Mouse (Mus musculus): ENCODE measurements around the gene Ptchd4. TPM values are rescaled to one million over a fixed set of nuclear protein-coding genes. Genes with fewer than 3 reads are reported as not detected.

The Ptchd4 gene
- polyA plus RNA-seq, 1 experiment from 2014 or later, result not detected

DNA sequence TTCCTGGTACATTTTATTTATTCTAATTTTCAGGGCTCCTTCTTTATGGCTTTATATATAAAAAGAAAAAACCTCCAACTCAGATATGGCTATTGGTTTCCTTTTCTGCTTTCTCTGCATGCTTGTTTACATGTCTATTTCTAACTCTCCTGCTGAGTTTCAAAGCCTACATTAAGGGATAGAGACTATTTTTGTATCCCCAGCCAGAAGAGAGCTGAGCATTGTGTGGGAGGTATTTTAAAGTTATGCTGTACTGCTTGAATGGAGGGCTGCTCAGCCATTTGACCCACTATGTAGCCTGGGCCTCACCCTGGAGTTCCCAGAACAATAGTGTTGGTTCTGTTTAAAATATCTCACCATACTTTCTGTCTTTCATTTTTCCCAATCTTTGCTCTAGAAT, 77.3 kb downstream of the Ptchd4 start:
- H3K4me3 ChIP-seq (ENCODE audit: low read depth, low read length), result no peak overlapping the region
- H3K27ac ChIP-seq (ENCODE audit: low read depth), result no peak overlapping the region
- ATAC-seq (no peak), DNase-seq (no peak)
- H3K9ac ChIP-seq (replicated peaks), result no peak overlapping the region
- H3K36me3 ChIP-seq (replicated peaks; ENCODE audit: insufficient read depth, low read length), result no peaks in the 10 kb centered on the region
- H3K27me3 ChIP-seq (ENCODE audit: insufficient read depth, low read length), result no peaks in the 10 kb centered on the region
- no peak overlapping the region for H3K4me2 ChIP-seq (ENCODE audit: low read depth, low read length)
- H3K4me1 ChIP-seq (ENCODE audit: insufficient read depth), result no peaks in the 10 kb centered on the region
- no peak for TF ChIP-seq EP300 (IDR thresholded peaks at IDR 0.05; ENCODE audit: low read depth)
- no peak for TF ChIP-seq CTCF (IDR thresholded peaks at IDR 0.05; ENCODE audit: low read depth)
- H3K9me3 ChIP-seq (ENCODE audit: low read length), result peaks cover 2% of the 10 kb centered on the region; the same call in 1 of the 2 replicates

DNA sequence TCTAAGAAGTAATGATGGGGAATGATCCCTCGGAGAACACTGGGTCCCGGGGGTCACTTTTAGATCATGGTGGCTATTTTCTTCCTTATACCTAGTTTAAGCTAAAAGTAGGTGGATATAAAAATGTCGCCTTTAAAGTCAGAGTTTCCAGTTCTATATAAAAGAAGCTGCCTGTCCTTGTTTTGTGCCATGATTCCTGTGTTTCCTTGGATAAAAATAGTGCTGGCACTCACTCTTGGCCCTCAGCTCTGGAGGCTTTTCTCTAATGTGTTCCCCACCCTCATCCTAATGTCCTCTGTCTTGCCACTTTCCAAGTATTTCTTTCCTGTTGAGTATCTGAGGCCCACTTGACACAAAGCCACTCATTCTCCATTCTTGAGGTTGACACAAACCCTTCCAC, 79.6 kb downstream of the Ptchd4 start:
- H3K4me2 ChIP-seq (ENCODE audit: low read depth, low read length), result no peak overlapping the region
- H3K9ac ChIP-seq (replicated peaks), result no peak overlapping the region
- TF ChIP-seq CTCF (IDR thresholded peaks at IDR 0.05; ENCODE audit: low read depth) (no peak), EP300 (IDR thresholded peaks at IDR 0.05; ENCODE audit: low read depth) (no peak)
- ATAC-seq, result no peak
- H3K36me3 ChIP-seq (replicated peaks; ENCODE audit: insufficient read depth, low read length), result no peaks in the 10 kb centered on the region
- no peak for DNase-seq
- no peaks in the 10 kb centered on the region for H3K9me3 ChIP-seq (ENCODE audit: low read length)
- no peak overlapping the region for H3K4me3 ChIP-seq (ENCODE audit: low read depth, low read length)
- H3K4me1 ChIP-seq (ENCODE audit: insufficient read depth), result no peaks in the 10 kb centered on the region
- 78% methylated on average over 3 of the region's 3 CpGs for WGBS (ENCODE audit: insufficient replicate concordance)
- H3K27me3 ChIP-seq (ENCODE audit: insufficient read depth, low read length), result no peaks in the 10 kb centered on the region
- H3K27ac ChIP-seq (ENCODE audit: low read depth), result no peak overlapping the region

DNA sequence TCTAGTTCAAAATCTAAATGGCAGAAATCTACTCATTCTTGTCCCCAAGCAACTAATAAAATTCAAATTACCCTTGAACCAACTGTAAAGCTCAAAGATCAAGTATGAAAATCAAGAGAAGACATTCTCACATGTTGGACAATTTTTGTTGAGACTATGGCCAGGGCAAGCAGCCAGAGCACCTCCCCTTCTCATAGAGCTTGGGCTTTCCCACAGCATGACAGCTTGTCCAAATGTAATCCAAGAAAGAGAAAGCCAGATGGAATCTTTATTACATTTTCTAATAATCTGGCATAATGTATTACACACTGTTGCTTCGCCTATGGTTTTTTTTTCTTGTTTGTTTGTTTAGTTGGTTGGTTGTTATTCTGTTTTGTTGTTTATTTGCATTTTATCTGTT, 102.7 kb downstream of the Ptchd4 start:
- H3K4me1 ChIP-seq (ENCODE audit: insufficient read depth), result no peaks in the 10 kb centered on the region
- TF ChIP-seq CTCF (IDR thresholded peaks at IDR 0.05; ENCODE audit: low read depth) (no peak), EP300 (IDR thresholded peaks at IDR 0.05; ENCODE audit: low read depth) (no peak)
- H3K27me3 ChIP-seq (ENCODE audit: insufficient read depth, low read length), result no peaks in the 10 kb centered on the region
- 78% methylated on average over 1 of the region's 1 CpGs for WGBS (ENCODE audit: insufficient replicate concordance)
- H3K9ac ChIP-seq (replicated peaks), result no peak overlapping the region
- no peak overlapping the region for H3K4me2 ChIP-seq (ENCODE audit: low read depth, low read length)
- H3K4me3 ChIP-seq (ENCODE audit: low read depth, low read length), result no peak overlapping the region
- no peaks in the 10 kb centered on the region for H3K36me3 ChIP-seq (replicated peaks; ENCODE audit: insufficient read depth, low read length)
- no peak for ATAC-seq
- no peak overlapping the region for H3K27ac ChIP-seq (ENCODE audit: low read depth)
- DNase-seq, result no peak
- H3K9me3 ChIP-seq (ENCODE audit: low read length), result no peaks in the 10 kb centered on the region

DNA sequence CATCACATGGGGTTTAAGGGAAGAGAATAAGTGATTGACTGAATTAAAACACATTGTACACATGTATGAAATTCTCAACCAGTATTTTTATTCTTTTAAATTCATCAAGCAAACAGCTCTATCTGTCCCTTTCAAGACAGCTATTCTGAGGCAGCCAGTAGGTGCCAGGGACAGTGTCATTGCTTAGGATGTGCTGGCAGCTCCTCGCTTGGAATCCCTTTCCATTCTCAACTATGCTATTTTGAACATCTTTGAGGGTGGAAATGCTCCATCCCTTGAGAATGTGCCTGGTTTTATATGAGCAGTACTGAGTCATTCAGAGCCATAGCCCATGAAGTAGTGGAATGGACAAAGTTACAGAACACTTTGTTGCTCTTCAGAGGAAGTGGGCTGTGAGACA, 112.2 kb downstream of the Ptchd4 start:
- H3K27ac ChIP-seq (ENCODE audit: low read depth), result no peak overlapping the region
- ATAC-seq (no peak), DNase-seq (no peak)
- H3K9me3 ChIP-seq (ENCODE audit: low read length), result no peaks in the 10 kb centered on the region
- WGBS (ENCODE audit: insufficient replicate concordance), result 77% methylated on average over 1 of the region's 1 CpGs
- H3K4me1 ChIP-seq (ENCODE audit: insufficient read depth), result no peaks in the 10 kb centered on the region
- no peaks in the 10 kb centered on the region for H3K36me3 ChIP-seq (replicated peaks; ENCODE audit: insufficient read depth, low read length)
- H3K4me2 ChIP-seq (ENCODE audit: low read depth, low read length), result no peak overlapping the region
- no peak overlapping the region for H3K4me3 ChIP-seq (ENCODE audit: low read depth, low read length)
- no peak overlapping the region for H3K9ac ChIP-seq (replicated peaks)
- TF ChIP-seq EP300 (IDR thresholded peaks at IDR 0.05; ENCODE audit: low read depth), result no peak
- no peak for TF ChIP-seq CTCF (IDR thresholded peaks at IDR 0.05; ENCODE audit: low read depth)
- H3K27me3 ChIP-seq (ENCODE audit: insufficient read depth, low read length), result no peaks in the 10 kb centered on the region

DNA sequence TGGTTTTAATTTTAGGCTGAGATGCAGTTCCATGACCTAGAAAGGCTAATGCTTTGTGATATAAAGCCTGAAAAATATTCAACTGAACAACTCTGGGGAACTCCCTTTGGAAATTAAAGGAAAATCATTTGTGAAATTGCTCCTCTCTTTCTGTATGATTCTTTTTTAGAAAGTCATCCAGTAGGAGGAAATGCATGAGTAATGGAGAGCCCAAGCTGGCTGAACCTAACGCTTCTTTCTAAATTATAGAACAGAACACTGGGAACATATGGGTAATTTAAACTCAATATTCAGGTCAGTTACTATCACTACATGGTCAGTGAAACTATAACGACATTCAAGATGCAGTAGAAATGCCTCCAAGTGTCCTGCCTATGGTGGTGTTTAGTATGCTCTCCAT, 114.6 kb downstream of the Ptchd4 start:
- Histone ChIP-seq H3K9me3 (ENCODE audit: low read length) (no peaks in the 10 kb centered on the region), H3K4me1 (ENCODE audit: insufficient read depth) (no peaks in the 10 kb centered on the region), H3K27ac (ENCODE audit: low read depth) (no peak overlapping the region), H3K9ac (replicated peaks) (no peak overlapping the region), H3K4me2 (ENCODE audit: low read depth, low read length) (no peak overlapping the region), H3K27me3 (ENCODE audit: insufficient read depth, low read length) (no peaks in the 10 kb centered on the region), H3K36me3 (replicated peaks; ENCODE audit: insufficient read depth, low read length) (no peaks in the 10 kb centered on the region), H3K4me3 (ENCODE audit: low read depth, low read length) (no peak overlapping the region)
- DNase-seq, result no peak
- 73% methylated on average over 2 of the region's 2 CpGs for WGBS (ENCODE audit: insufficient replicate concordance)
- TF ChIP-seq EP300 (IDR thresholded peaks at IDR 0.05; ENCODE audit: low read depth) (no peak), CTCF (IDR thresholded peaks at IDR 0.05; ENCODE audit: low read depth) (no peak)
- ATAC-seq, result no peak

DNA sequence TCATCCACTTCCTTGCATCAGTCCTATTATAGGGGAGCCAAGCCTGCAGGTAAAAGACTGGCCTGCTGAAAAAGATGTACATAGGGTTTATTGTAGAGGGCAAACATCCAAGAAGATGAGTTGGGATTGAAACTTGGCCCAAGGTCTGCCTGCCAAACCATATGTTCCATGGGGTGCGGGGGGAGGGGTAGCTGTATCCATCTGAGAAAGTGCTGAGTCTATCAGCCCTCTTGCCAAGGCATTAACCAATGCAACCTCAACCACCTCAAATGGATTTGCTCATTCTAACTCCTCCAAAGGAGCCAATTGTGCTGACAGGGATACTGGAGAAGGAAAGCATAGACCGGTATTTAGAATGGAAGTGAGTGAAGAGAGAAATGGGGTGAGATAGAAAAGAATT, 136.5 kb downstream of the Ptchd4 start:
- Histone ChIP-seq H3K4me1 (ENCODE audit: insufficient read depth) (no peaks in the 10 kb centered on the region), H3K27ac (ENCODE audit: low read depth) (no peak overlapping the region), H3K27me3 (ENCODE audit: insufficient read depth, low read length) (no peaks in the 10 kb centered on the region), H3K9me3 (ENCODE audit: low read length) (0 out of 2 replicates have a peak, but pooled peaks cover 1% of the 10 kb centered on the region), H3K4me3 (ENCODE audit: low read depth, low read length) (no peak overlapping the region), H3K9ac (replicated peaks) (no peak overlapping the region), H3K4me2 (ENCODE audit: low read depth, low read length) (no peak overlapping the region), H3K36me3 (replicated peaks; ENCODE audit: insufficient read depth, low read length) (no peaks in the 10 kb centered on the region)
- TF ChIP-seq EP300 (IDR thresholded peaks at IDR 0.05; ENCODE audit: low read depth) (no peak), CTCF (IDR thresholded peaks at IDR 0.05; ENCODE audit: low read depth) (no peak)
- DNase-seq, result no peak
- no peak for ATAC-seq
- 72% methylated on average over 2 of the region's 2 CpGs for WGBS (ENCODE audit: insufficient replicate concordance)

DNA sequence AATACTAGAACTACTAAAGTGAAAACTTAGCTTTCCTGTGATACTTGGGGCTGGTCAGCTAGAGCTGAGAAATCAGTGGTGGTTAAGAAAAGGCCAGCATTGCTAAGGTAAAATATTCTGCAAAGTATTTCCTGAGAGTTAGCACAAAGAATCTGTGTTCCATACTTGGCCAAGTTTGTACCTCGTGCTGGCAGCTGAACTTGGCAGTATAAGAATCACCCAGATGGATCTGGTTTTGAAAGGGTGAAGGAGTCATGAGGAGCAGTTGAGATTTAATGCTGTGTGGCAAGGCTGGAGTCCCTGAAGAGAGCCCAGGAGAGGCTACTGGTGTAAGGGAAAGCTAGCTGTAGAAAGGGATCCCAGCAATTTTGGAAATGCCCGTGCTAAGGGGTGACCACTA, 140.7 kb downstream of the Ptchd4 start:
- Histone ChIP-seq H3K9ac (replicated peaks) (no peak overlapping the region), H3K4me1 (ENCODE audit: insufficient read depth) (no peaks in the 10 kb centered on the region)

More for the DNA sequence above, 140.7 kb downstream of the Ptchd4 start:
- Histone ChIP-seq H3K4me2 (ENCODE audit: low read depth, low read length) (no peak overlapping the region), H3K27me3 (ENCODE audit: insufficient read depth, low read length) (no peaks in the 10 kb centered on the region), H3K9me3 (ENCODE audit: low read length) (0 out of 2 replicates have a peak, but pooled peaks cover 2% of the 10 kb centered on the region), H3K27ac (ENCODE audit: low read depth) (no peak overlapping the region), H3K4me3 (ENCODE audit: low read depth, low read length) (no peak overlapping the region), H3K36me3 (replicated peaks; ENCODE audit: insufficient read depth, low read length) (no peaks in the 10 kb centered on the region)
- DNase-seq, result no peak
- ATAC-seq, result no peak
- TF ChIP-seq EP300 (IDR thresholded peaks at IDR 0.05; ENCODE audit: low read depth) (no peak), CTCF (IDR thresholded peaks at IDR 0.05; ENCODE audit: low read depth) (no peak)
- WGBS (ENCODE audit: insufficient replicate concordance), result 62% methylated on average over 2 of the region's 2 CpGs
